Mouse (Mus musculus) lung, postnatal 0 days (tissue): Measurements from ENCODE around the gene Dnlz.
A peak's percentile ranks its signal among the peaks of the same experiment; 100 is the strongest.

Experiments
- CTCF ChIP-seq: IDR thresholded peaks from 2 replicates; pipeline ENCODE4 v1.5.1; 2016; ENCODE audit warnings: antibody characterized with exemption, mild to moderate bottlenecking
- EP300 ChIP-seq: IDR thresholded peaks from 2 replicates; pipeline ENCODE4 v1.6.1; 2016; ENCODE audit warnings: antibody characterized with exemption, mild to moderate bottlenecking, control low read depth

- TF ChIP-seq CTCF (peak; percentile 67), EP300 (no peak)
Observed at GRCm38 (mm10) chr2:26324917-26325316, 27.0 kb downstream of the Dnlz start.
